Mouse (Mus musculus) cerebellum, postnatal 14 days (tissue): ENCODE data around the gene Donson.
"Not testable (repeated sequence)": the region's sequence is repeated elsewhere in the genome, so short reads cannot be mapped to it uniquely, and the experiment has no call there.

ENCODE experiments used
- DNase-seq, 2 experiments: peaks; one replicate each; pipeline ENCODE4 v3.0.0; 2021; ENCODE audit warnings: mixed read lengths in 2 of 2

Gene Donson

GRCm38 (mm10) chr16:91688023-91688618 is 449 bp downstream of the Donson start:
- no peak for DNase-seq

DNA sequence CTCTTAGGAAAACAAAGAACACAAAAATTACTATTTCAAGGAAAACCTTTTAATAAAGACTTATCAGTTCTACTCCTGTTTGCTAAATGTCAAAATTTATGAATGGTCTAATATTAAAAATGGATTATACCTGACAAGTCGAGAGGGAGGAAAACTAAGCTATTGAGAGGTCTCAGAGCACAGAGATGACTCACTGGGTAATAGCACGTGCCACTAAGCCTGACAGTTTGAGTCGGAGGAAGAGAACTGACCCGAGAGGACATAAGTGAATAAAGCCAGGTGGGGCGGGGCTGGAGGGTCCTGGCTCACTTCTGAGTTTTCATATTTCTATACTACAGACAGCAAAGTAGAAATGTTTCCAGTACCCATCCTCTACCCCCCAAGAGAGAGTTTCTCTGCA is 2.2 kb downstream of the Donson start:
- DNase-seq: no peak

GRCm38 (mm10) chr16:91685526-91685925 is 3.0 kb downstream of the Donson start:
- DNase-seq: no peak

GRCm38 (mm10) chr16:91680656-91681055 is 7.9 kb downstream of the Donson start:
- DNase-seq: no peak

DNA sequence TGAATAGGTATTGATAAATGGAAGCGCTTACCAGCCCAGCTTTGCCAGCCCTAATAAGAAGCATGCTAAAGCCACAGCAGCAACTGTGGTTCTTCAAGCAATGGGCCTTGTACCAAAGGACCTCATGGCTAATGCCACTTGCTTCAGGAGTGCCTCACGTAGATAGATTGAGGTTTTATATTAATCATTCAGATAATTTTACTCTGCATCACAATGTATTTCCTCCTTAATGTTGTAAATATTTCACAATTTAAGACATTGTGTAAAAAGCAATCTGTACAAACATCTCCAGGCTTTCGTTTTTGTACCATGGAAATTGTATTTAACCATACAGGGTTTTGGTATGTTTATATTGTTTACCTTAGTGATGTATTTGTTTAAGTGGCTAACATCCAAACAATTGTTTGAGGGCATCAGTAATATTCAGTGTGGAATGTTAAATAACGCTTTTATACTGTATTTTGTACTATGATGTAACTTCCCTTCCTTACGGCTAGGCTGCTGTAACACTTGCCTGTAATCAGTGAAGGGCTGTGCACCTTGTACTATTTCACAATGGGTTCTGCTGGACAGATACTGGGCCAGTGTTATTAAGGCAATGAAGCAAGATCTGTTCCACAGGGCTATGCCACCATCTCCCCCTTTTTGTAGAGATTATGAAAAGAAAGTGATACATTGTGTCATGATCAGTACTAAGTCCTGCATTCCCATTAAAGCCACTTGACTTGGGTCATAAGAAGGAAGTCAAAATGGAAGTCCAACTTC is 10.2 kb downstream of the Donson start:
- DNase-seq: no peak

DNA sequence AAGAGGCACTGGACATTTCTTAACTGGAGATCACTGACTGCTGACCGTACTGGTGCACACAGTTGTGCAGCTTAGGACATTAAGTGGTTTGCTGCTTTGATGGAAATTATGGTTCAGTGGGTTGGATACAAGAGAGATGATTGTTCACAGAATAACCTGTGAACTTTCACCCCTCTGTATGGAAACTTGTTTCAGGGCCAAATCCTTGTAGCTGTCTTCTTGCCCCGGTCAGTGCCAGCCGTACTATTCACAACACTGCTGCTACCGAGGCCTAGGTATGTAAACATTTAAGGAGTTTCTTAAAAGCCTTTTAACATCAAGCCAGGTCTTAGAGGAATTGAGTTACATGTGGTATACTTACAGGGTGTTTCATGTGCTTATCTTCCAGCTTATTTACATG is 14.1 kb downstream of the Donson start:
- DNase-seq: no peak

DNA sequence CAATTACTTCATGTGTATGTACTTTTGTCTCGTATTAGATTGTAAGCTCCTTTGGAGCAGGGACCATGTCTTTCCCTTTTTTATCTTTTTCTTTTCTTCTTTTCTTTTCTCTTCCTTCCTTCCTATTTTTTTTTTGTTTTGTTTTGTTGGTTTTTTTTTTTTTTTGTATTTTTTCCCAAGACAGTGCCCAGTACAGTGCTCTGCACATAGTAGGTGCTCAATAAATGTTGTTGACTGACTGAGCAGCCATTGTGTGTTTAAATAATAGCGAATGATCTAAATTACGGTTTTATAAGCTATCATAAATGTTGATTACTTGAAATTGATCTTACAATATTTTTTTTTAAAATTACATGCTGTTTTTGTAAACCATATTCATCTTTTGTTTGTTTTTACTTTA is 24.8 kb downstream of the Donson start:
- DNase-seq: no peak

GRCm38 (mm10) chr16:91662336-91662735 is 26.2 kb downstream of the Donson start:
- DNase-seq: no peak

DNA sequence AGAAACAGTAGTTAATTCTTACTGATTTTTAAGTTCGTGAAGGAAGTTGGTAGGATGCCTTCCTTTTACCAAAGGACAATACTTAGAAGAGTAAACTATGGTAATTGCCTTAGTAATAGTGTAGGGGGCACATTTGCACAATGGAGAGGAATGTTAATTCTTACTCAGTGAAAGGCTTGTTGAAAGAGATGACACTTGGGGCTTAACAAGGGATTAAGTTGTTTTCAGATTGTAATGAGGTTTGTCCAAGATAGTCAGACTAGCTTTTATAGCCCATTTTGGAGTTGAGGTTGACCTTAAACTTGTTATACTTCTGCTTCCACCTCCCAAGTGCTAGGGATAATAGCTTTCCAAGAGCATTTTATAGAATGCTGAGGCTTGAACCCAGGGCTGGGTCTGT is 27.2 kb downstream of the Donson start:
- no peak for DNase-seq

- no peak for DNase-seq
Measured at GRCm38 (mm10) chr16:91659798-91660197, 28.8 kb downstream of the Donson start.

DNA sequence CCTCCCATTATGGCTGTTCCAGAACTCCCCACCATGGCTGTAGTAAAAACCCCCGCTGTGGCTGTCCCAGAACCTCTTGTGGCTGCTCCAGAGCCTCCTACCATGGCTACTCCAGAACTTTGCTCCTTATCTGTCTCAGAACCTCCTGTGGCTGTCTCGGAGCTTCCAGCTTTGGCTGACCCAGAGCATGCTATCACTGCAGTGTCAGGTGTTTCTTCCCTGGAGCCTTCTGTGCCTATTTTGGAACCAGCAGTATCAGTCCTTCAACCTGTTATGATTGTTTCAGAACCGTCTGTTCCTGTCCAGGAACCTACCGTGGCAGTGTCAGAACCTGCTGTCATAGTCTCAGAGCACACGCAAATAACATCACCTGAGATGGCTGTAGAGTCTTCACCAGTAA is 30.1 kb downstream of the Donson start:
- no peak for DNase-seq

GRCm38 (mm10) chr16:91657285-91657684 is 31.3 kb downstream of the Donson start:
- no peak for DNase-seq

GRCm38 (mm10) chr16:91655285-91655684 is 33.3 kb downstream of the Donson start:
- DNase-seq: no peak

GRCm38 (mm10) chr16:91652191-91652590 is 36.4 kb downstream of the Donson start:
- no peak for DNase-seq

DNA sequence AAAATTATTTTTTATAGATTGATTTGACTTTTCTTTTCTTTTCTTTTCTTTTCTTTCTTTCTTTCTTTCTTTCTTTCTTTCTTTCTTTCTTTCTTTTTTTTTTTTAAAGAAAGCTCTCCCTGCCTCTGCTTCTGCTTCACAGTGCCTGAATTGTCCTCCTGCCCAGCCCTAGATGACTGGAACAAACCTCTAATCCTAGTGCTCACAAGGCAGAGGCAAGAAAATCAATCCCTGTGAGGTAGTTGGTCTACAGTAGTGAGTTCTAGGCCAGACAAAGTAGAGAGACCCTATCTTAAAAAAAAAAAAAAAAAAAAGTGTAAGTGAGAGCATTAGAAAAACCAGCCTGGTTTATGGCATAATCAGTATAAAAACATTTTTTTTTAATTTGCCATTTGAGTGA is 38.8 kb downstream of the Donson start:
- DNase-seq: no peak

- DNase-seq: no peak
Measured at GRCm38 (mm10) chr16:91649246-91649645, 39.3 kb downstream of the Donson start.

DNA sequence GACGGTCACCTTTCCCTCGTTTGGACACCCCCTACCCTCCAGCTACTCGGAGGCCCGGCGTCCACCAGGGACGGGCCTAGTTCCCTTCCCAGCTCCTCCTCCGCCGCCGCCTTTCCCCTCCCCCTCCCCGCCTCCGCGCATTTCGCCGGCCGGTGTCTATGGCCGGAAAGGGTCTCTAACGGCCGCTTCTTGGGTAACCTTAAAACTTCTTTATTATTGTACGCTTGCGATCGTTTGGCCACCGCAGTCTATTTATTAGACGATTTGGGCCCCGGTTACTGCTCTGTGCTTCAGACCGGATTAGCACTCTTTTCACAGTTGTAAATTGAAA is 40.4 kb downstream of the Donson start:
- peak; percentile 85 to 88 for DNase-seq

- peak; percentile 95 to 96 for DNase-seq
Measured at GRCm38 (mm10) chr16:91647461-91648219, 40.9 kb downstream of the Donson start, which contains the start of gene Son. Gene Son, plus strand, starts transcription at chr16:91647506.

DNA sequence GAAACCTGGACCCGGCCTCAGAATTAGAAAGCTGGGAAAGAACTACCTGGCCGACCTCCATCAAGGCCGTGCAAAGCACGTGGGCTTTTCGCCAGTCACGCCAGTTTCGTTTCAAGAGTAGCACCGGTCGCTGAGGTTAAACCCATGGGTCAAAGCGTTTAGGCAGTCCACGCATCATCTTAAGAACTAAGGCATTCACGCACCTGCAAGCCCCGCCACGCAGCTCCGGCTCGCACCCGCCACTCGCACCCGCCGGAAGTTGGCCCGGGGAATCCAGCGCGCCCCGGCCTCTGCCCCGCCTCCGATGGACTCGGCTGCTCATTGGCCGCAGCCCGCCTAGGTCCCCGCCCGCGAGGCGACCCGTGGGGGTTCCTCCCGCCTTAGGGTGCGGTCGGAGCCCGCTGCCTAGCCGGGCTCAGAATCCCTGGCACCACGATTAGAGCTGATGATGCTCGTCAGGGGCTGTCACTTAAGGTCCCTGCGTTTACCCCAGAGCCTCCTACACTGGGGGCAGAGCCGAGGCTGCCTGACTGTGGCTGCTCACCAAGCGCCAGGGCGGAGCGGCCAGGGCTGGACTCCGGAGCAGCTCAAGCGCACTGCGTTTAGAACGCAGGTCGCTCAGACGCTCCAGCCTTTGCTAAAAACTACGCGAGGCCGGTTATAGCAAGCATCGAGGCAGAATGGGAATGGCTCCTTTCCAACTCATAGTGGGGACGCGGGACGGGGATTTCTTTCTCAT is 41.7 kb downstream of the Donson start, which contains the start of gene Gart:
TSS of gene Gart (minus strand) at position 272 of the 739 bp plus-strand sequence.
- DNase-seq: peak; percentile 96

- peak in 1 of 2 experiments; percentile 27 for DNase-seq
Measured at GRCm38 (mm10) chr16:91645995-91646602, 42.5 kb downstream of the Donson start.

DNA sequence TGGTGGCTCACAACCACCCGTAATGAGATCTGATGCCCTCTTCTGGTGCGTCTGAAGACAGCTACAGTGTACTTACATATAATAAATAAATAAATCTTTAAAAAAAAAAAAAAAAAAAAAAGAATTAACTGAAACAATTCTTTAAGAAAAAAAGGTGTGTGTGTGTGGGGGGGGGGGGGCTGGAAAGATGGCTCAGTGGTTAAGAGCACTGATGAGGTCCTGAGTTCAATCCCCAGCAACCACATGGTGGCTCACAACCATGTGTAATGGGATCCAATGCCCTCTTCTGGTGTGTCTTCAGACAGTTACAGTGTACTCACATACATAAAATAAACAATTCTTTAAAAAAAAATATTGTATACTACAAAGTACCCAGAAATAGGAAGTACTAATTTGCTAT is 43.1 kb downstream of the Donson start:
- DNase-seq: not testable (repeated sequence)

GRCm38 (mm10) chr16:91644901-91645300 is 43.7 kb downstream of the Donson start:
- no peak for DNase-seq

- no peak for DNase-seq
Measured at GRCm38 (mm10) chr16:91640171-91640570, 48.4 kb downstream of the Donson start.
